ENCODE assay signal across 8 mouse cellular contexts in the genomic region with DNA sequence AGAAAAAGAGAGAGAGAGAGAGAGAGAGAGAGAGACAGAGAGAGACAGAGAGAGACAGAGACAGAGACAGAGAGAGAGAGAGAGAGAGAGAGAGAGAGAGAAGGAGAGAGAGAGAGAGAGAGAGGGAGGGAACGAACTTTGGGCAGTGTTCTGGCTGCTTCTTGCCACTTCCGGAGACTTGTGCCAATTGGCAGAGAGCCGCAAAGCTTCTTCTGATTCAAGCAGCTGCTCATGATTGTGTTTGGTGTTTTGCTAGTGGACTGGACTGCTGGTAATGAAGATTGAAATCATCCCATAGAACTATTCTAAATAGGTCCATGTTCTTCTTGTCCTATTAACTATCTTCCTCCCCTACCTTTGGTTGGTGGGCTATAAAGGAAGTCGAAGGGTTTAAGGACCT.
A peak's percentile ranks its signal among the peaks of the same experiment; 100 is the strongest.
DNase-seq lines count a peak whose midpoint lies in the region; ATAC-seq and TF ChIP-seq lines count a peak whose summit lies in the region.
"Not testable (repeated sequence)": the region's sequence is repeated elsewhere in the genome, so short reads cannot be mapped to it uniquely, and the experiment has no call there.

No protein-coding gene starts in this region.

- not testable (repeated sequence) for TF ChIP-seq EP300 in lung, postnatal 0 days (IDR thresholded peaks at IDR 0.05)

- ATAC-seq in lung, postnatal 0 days = peak; percentile 65

- WGBS in lung, postnatal 0 days = 44% methylated on average over 4 of the region's 4 CpGs

- DNase-seq in NIH3T3 (ENCODE audit: low read depth) = peak; percentile 15
- DNase-seq in brain, adult 2 months (ENCODE audit: low read depth, low spot score) = peak; percentile 25
- DNase-seq in gastrocnemius, adult 2 months = peak; percentile 30
- peak; percentile 20 to 57 for DNase-seq in heart, postnatal 14 days
- peak; percentile 11 to 48 for DNase-seq in kidney, adult 8-10 months
- peak; percentile 90 for DNase-seq in left cerebral cortex, postnatal 4 days
- peak; percentile 67 for DNase-seq in lung, postnatal 0 days (ENCODE audit: low spot score)
- DNase-seq in ovary, postnatal 14 days (ENCODE audit: low spot score) = peak; percentile 4

- H3K36me3 ChIP-seq in lung, postnatal 0 days (ENCODE audit: insufficient read depth, low read length) = not testable (repeated sequence)

- TF ChIP-seq CTCF in gastrocnemius, adult 2 months (IDR thresholded peaks at IDR 0.05); lung, postnatal 0 days (IDR thresholded peaks at IDR 0.05): not testable (repeated sequence)

- H3K4me1 ChIP-seq in lung, postnatal 0 days (ENCODE audit: insufficient read depth, low read depth, low read length) = not testable (repeated sequence)

- not testable (repeated sequence) for H3K4me3 ChIP-seq in gastrocnemius, adult 2 months; lung, postnatal 0 days (ENCODE audit: low read depth, low read length)

- not testable (repeated sequence) for H3K9ac ChIP-seq in lung, postnatal 0 days (replicated peaks; ENCODE audit: low read depth)

- H3K27me3 ChIP-seq in lung, postnatal 0 days (replicated peaks; ENCODE audit: insufficient read depth, low read length) = not testable (repeated sequence)

- H3K27ac ChIP-seq in gastrocnemius, adult 2 months; lung, postnatal 0 days (ENCODE audit: low read length): not testable (repeated sequence)

- H3K4me2 ChIP-seq in lung, postnatal 0 days (replicated peaks; ENCODE audit: low read depth, low read length) = 0 out of 2 replicates have a peak overlapping the region, but pooled peaks have one; percentile 2

- intact Hi-C loops in gastrocnemius, adult 2 months (cut with DNase I); heart, postnatal 14 days (cut with DNase I); left cerebral cortex, postnatal 4 days (cut with DNase I): not testable (repeated sequence)

- not testable (repeated sequence) for H3K9me3 ChIP-seq in lung, postnatal 0 days (ENCODE audit: low read length)

Comparison
In these comparisons a context has a peak if more than half of its experiments do, and no peak if none do; other contexts are left out.
1. DNase-seq: peak in every context shown above with its lines; median percentile 90 in left cerebral cortex, postnatal 4 days; 67 in lung, postnatal 0 days; 38 in heart, postnatal 14 days; 30 in gastrocnemius, adult 2 months; 30 in kidney, adult 8-10 months; 25 in brain, adult 2 months; 15 in NIH3T3; 4 in ovary, postnatal 14 days.